Mouse (Mus musculus): ENCODE measurements around the gene Agap1. TPM values are rescaled to one million over a fixed set of nuclear protein-coding genes. Genes with fewer than 3 reads are reported as not detected.

Gene Agap1
- total RNA-seq, 2 experiments from 2014 or later = 28.3 to 32.3 TPM

GRCm38 (mm10) chr1:89558080-89558479 is 103.5 kb downstream of the Agap1 start:
- no peak for DNase-seq
- intact Hi-C loops (cut with DNase I; ENCODE audit: low total_unique reads) = no loop called here

- DNase-seq = no peak
- intact Hi-C loops (cut with DNase I; ENCODE audit: low total_unique reads) = no loop called here
Measured at GRCm38 (mm10) chr1:89563399-89563798, 108.8 kb downstream of the Agap1 start.

- no peak for DNase-seq
- intact Hi-C loops (cut with DNase I; ENCODE audit: low total_unique reads) = no loop called here
Measured at GRCm38 (mm10) chr1:89566578-89567488, 112.2 kb downstream of the Agap1 start.

DNA sequence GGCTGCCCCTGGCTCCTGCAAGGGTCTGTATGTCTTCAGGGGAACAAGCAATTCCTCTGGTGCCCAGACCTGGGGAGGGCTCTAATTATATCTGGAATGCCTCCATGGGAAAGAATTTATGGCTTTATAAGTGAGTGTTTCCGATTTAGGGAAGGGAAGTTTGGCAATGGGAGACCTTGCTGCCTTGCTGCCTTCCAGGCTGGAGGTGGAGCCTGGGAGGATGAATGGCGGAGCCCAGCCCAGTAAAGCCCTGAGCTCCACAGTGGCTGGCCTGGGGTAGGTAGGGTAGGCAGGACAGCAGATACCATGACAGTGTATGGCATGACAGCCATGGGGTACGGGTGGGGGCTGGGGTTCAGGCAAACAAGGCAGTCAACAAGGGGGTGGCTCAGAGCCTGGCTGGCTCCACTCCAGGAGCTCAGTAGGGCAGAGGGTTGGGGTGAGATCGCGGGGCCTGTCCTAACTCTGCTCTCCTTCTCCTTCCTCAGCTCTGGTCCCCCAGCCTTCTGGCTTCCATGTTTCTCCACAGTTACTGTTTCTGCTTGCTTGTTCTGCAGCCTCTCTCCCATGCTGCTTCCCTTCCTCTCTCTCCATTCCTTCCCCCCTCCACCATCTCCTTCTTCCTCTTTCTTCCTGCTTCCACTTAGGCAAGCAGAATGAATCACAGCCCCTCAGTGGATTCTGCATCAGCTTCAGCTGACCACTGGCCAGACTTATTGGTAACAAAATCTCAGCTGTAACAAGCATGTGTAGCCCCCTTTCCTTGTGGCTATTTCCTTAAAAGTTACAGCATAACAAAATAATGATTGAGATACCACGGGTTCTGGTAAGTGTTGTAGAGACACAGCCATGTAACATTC is 114.2 kb downstream of the Agap1 start:
- no peak for DNase-seq
- intact Hi-C loops (cut with DNase I; ENCODE audit: low total_unique reads) = no loop called here

DNA sequence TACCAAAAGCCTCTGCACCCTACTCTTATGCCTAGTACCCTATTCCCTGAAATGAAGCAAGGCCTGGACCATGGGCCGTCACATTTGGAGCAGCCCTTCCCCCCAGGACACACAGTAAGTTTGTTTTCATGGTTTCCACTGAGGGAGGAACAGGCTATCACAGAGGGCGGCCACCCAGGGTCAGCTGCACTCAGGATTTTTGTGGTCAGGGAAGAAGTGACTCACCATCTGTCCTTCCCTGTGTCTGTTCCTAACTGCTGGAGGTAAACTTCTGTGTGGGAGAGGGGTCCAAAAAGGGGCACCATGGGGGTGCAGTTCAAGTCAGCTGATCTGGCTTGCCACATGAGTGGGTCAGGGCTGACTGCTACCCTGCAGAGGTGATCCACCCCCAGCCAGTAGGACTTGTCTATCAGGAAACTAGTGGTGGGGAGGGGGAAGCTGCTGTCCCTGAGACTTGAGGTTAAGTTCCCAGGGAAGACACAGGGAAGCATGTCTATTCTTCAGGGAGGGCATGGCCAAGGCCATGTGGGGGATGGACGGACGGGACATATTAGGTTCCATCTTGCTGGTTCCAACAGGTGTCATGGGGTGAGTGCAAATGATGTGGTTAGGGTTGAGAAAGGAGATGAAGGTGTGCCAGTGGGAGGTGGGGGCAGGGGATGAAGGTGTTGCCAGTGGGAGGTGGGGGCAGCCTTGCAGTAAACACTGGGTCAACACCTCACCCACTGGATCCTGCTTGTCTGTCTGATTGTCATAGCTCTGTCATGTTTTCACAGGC is 116.1 kb downstream of the Agap1 start:
- intact Hi-C loops (cut with DNase I; ENCODE audit: low total_unique reads) = no loop called here
- peak; percentile 59 for DNase-seq

DNA sequence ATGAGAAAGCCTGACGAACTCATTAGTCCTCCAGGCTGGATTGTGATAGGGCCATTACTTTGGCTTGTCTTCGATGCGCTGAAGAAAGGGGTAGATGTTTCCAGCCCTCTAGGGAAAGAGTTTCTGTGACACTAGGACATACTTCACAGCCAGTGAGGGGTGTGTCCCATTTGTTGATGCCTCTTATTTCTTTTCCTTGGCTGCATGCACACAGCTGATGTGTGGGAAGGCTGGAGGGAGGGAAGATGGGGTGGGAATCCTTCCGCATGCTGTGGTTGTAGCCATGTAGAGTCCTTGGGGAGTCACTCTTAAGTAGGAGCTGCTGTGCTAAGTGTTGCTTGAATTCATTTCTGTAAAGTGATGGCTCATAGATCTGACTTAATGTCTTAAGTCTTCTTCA is 118.9 kb downstream of the Agap1 start:
- intact Hi-C loops (cut with DNase I; ENCODE audit: low total_unique reads) = no loop called here
- DNase-seq = no peak

DNA sequence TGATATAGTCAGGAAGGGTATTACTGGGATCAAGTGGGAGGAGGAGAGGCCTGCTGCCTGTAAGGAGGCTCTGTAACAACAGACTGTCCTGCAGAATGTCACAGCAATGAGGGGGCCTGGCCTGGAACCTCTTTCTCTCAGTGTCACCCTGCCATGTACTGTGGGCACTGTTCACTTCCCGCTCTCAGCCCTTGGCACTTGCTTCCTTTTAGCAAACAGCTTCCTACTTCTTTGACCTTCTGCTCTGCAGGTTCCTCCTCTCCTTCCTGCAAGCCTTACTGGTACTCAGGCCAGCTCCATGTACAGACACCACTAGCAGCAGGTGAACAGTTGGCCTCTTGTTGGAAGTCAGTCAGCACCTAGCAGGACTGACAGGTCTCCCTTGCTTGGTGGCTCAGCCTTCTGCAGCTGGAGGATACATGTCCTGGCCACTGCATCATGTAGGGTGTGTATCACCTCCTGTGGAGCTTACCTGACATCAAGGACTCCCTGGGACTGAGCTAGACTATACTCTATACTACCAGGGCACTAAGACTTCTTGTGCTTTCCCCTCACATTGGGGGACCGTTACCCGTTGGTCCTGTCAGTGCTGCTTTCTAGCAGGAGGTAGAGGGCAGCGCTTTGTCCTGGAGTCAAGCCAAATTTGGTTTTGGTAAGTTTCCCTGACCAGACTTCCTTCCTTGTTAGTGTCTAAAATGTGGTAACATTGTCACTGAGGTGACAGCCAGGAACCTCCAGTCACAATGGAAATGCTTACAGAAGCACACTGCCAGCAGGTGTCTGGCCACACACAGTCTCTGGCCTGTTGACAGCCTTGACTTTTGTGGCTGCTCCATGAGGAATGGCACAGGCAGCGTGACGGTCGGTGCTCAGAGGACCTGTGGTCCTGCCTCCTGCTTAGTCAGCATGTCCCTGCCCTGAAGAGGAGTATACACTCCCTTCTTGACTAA is 120.6 kb downstream of the Agap1 start:
- DNase-seq = no peak
- intact Hi-C loops (cut with DNase I; ENCODE audit: low total_unique reads) = no loop called here

DNA sequence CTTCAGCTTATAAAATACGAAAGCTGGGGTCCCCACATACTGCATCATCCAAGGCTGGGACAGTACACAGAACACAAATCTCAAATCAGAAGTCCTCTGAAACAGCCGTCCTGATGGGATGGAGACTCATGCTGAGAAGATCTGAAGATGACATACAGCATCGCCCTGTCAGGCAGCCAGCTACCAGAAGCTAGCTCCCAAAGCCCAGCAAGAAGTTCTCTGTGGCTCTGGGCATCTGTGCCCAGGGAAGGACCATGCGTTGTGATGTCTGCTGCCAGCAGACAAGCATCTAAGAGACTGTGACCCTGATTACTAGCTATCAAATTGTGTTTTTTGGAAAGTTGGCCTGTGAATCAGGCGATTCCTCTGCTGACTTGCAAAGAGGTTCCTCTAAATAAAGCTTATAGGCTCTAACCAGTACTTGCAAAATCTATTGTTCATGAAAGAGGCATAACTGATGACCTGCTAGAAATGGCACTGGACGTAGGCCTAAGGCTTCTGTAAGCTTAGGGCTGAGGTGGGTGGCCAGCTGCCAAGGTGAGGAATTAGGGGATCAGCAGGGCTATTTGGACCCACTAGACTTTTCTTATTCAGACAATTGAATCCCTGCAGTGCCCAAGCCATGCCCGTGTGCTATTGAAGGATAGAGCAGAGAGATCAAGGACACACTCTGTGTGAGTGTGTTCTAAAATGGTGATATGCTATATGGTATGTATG is 121.7 kb downstream of the Agap1 start:
- intact Hi-C loops (cut with DNase I; ENCODE audit: low total_unique reads) = no loop called here

GRCm38 (mm10) chr1:89576985-89577384 is 122.4 kb downstream of the Agap1 start:
- intact Hi-C loops (cut with DNase I; ENCODE audit: low total_unique reads) = no loop called here
- peak; percentile 45 for DNase-seq

More for the DNA sequence above, 121.7 kb downstream of the Agap1 start:
- DNase-seq = no peak

- DNase-seq = peak; percentile 83
- intact Hi-C loops (cut with DNase I; ENCODE audit: low total_unique reads) = loop anchor here (5.0 to 10.0 kb wide), 2 partner anchors 53 to 346 kb away; no protein-coding TSS in a partner anchor
Measured at GRCm38 (mm10) chr1:89580031-89580998, 125.7 kb downstream of the Agap1 start.

GRCm38 (mm10) chr1:89580999-89581765 is 126.6 kb downstream of the Agap1 start:
- intact Hi-C loops (cut with DNase I; ENCODE audit: low total_unique reads) = loop anchor here (5.0 to 10.0 kb wide), 2 partner anchors 54 to 346 kb away; no protein-coding TSS in a partner anchor
- DNase-seq = peak; percentile 75

GRCm38 (mm10) chr1:89581766-89582125 is 127.1 kb downstream of the Agap1 start:
- intact Hi-C loops (cut with DNase I; ENCODE audit: low total_unique reads) = loop anchor here (5.0 to 10.0 kb wide), 2 partner anchors 54 to 347 kb away; no protein-coding TSS in a partner anchor
- DNase-seq = no peak

- intact Hi-C loops (cut with DNase I; ENCODE audit: low total_unique reads) = loop anchor here (5.0 to 10.0 kb wide), 2 partner anchors 56 to 349 kb away; no protein-coding TSS in a partner anchor
Measured at GRCm38 (mm10) chr1:89583369-89583768, 128.8 kb downstream of the Agap1 start.

DNA sequence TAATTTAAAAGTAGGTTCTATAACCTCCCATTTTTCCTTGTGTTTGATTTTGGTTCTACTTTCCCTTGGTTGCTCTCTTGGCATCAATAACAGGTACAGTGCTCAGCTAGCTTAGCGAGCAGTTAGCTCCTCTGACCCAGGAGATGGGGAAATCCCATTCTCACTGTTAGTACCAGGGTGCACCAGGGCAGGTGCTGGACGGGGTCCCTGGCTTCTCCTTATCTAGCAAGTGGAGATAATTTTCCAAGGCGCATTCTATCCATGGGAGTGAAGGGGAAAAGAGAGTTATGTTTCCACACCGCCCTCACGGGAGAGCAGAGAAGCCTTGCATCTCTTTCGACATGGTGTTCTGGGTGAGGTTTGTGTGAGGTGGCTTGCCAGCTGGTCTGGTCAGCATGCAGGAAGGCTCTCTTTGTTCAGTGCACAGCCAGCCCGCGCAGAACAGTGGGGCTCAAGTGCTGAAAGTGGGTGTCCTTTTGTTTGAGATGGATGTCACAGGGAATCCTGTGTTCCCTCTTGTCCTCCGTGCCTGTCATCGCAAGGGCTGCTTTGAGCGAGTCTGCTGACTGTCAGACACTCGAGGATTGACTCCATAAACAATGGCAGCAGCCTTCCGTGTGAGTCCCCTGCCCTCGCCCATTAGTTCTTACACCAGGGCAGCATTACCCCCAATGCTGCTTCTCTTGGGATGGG is 132.5 kb downstream of the Agap1 start:
- DNase-seq = no peak
- intact Hi-C loops (cut with DNase I; ENCODE audit: low total_unique reads) = loop anchor here (10.0 kb wide), 1 partner anchor 352 kb away; no protein-coding TSS in a partner anchor

More at GRCm38 (mm10) chr1:89583369-89583768, 128.8 kb downstream of the Agap1 start:
- no peak for DNase-seq

DNA sequence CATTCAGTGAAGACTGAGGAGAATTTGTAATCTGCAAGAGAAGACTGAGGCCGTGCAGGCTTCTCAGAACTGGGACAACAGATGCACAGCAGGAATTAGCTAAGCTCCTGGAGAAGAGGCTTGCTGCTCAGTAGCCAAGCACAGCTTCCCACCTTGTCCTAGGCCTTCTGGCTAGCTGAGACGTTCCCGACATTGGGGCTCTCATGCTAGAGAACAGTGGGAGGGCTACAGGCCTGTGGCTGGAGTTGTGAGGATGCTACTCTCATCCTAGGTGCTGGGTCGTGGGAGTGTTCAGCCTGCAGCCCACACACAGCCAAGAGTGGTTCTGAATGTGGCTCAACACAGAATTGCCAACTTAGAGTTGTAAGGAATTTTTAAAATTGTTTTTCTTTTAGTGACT is 133.5 kb downstream of the Agap1 start:
- DNase-seq = no peak
- intact Hi-C loops (cut with DNase I; ENCODE audit: low total_unique reads) = loop anchor here (10.0 kb wide), 1 partner anchor 353 kb away; no protein-coding TSS in a partner anchor
